Mouse (Mus musculus) inflammation-experienced regulatory T-cells (primary cell): ENCODE data around the gene Homer1. TPM values are rescaled to one million over a fixed set of nuclear protein-coding genes. Genes with fewer than 3 reads are reported as not detected.

Experiments
- polyA plus RNA-seq, 2 experiments: library from polyadenylated mRNA; unstranded; fragments of 100-300 nt; shearing (Covaris generic); gene quantifications; one replicate each; pipeline ENCODE4 v1.2.1; 2017

Gene Homer1
- 10 to 100 TPM in 1 of 2 experiments, 1 to 10 TPM in 1; 7.2 to 12.3 TPM for polyA plus RNA-seq

DNA sequence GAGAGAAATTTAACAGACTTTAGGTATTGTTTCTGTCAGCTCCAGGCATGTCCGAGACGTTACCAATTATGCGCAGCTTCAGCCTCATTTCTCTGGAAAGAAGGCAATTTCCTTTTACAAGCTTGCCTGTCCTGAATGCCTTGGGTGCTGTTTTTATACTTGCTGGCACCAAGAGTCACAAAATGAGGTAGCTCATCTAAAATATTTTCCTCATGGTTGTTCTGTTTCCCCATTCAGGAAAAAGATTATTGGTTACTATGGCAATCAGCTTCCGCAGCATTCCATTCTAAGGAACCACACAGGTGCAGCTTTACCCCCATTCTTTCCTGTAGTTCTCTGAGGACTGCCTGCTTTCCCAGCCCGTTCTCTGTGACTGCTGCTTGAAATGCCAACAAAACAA, at the start of gene Homer1:
Homer1 (plus strand) TSS at position 320 of the 400 bp plus-strand sequence.

Other genes with a start within 250 kb of the Homer1 start
- 1 to 10 TPM in 1 of 2 experiments, under 1 TPM in 1; 0.22 to 1.3 TPM for gene Cmya5, start 154.9 kb upstream of the Homer1 start, polyA plus RNA-seq
- 10 to 100 TPM; 63.4 to 69.9 TPM for gene Tent2, start 107.2 kb upstream of the Homer1 start, polyA plus RNA-seq
- 10 to 100 TPM; 15.8 to 19.2 TPM for gene Jmy, start 200.2 kb downstream of the Homer1 start, polyA plus RNA-seq